Mouse (Mus musculus): ENCODE measurements at regions not wholly inside any gene's neighbourhood (a gene's known extent, or its start where the extent isn't known, plus 50 kb on each side); places are given as distances from the start of the nearest gene placed in this dataset.

- no peak for DNase-seq
- Histone ChIP-seq H3K4me3 (replicated peaks; ENCODE audit: extremely low read depth, low read depth, low read length) (no peak overlapping the region), H3K4me1 (ENCODE audit: control insufficient read depth, insufficient read depth, low read length) (no peaks in the 10 kb centered on the region)
- 42% methylated on average over 8 of the region's 8 CpGs for WGBS
- no peak for TF ChIP-seq CTCF (IDR thresholded peaks at IDR 0.05; ENCODE audit: insufficient read depth, low read length)
- no peak for TF ChIP-seq POLR2A (IDR thresholded peaks at IDR 0.05; ENCODE audit: borderline replicate concordance, extremely low read depth, low read depth, low read length)
Observed at GRCm38 (mm10) chr1:90504583-90505080, 98.1 kb upstream of the Cops8 start.

DNA sequence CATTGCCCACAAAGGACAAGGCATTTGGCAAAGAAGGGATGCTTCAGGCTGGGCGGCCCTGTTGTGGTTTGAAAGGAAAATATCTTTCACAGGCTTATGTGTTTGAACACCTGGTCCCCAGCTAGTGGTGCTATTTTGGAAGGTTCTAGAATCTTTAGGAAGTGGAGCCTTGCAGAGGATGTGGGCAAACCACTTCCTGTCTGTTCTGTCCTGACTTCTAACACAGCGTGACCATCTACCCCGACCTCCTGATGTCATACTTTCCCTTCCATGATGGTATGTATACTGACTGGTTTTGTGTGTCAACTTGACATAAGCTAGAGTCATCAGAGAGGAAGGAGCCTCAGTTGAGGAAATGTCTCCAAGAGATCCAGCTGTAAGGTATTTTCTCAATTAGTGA is 97.2 kb upstream of the Cops8 start:
- Histone ChIP-seq H3K4me1 (ENCODE audit: control insufficient read depth, insufficient read depth, low read length) (no peaks in the 10 kb centered on the region), H3K4me3 (replicated peaks; ENCODE audit: extremely low read depth, low read depth, low read length) (no peak overlapping the region)
- TF ChIP-seq POLR2A (IDR thresholded peaks at IDR 0.05; ENCODE audit: borderline replicate concordance, extremely low read depth, low read depth, low read length) (no peak), CTCF (IDR thresholded peaks at IDR 0.05; ENCODE audit: insufficient read depth, low read length) (no peak)
- DNase-seq = no peak
- WGBS = 68% methylated on average over 3 of the region's 3 CpGs

DNA sequence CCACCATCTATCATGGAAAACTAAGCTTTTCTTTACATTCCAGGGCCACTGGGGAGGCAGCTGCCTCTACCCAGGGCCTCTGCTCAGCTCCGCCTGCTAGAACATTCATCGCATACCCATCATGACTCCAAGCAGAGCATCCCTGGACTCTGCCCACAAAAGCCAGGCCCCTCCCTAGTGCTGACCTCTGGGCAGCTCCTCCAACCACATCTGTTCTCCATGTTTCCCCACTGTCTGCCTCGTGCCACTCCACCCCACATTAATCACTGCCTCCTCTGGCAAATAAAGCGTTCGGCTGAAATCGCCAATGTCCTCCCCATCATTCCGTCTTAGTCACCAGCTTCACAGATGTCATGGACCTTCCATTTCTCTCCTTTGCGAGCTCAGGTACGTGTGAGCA is 96.2 kb upstream of the Cops8 start:
- no peak for TF ChIP-seq CTCF (IDR thresholded peaks at IDR 0.05; ENCODE audit: insufficient read depth, low read length)
- no peak for TF ChIP-seq POLR2A (IDR thresholded peaks at IDR 0.05; ENCODE audit: borderline replicate concordance, extremely low read depth, low read depth, low read length)
- Histone ChIP-seq H3K4me1 (ENCODE audit: control insufficient read depth, insufficient read depth, low read length) (no peaks in the 10 kb centered on the region), H3K4me3 (replicated peaks; ENCODE audit: extremely low read depth, low read depth, low read length) (no peak overlapping the region)
- 79% methylated on average over 9 of the region's 9 CpGs for WGBS
- DNase-seq = no peak

DNA sequence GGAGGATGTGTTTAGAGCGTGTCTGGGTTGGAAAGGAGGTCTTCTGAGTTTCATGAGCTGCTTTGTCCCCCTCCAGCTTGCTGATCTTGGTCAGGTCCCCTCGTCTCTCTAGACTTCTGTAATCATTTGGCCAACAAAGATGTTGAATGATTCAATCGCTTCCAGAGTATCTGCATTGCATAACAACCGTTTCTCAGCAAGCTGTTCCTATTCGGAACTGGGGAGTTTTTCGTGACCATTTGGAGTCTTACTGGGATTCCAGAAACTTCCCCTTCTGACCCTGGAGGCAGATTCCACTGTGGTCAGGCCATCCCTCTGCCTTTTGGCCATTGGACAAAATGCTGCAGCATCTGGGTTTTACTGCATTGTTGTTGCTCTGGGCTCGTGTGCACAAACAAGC is 93.4 kb upstream of the Cops8 start:
- TF ChIP-seq POLR2A (IDR thresholded peaks at IDR 0.05; ENCODE audit: borderline replicate concordance, extremely low read depth, low read depth, low read length) (no peak), CTCF (IDR thresholded peaks at IDR 0.05; ENCODE audit: insufficient read depth, low read length) (no peak)
- DNase-seq = no peak
- Histone ChIP-seq H3K4me1 (ENCODE audit: control insufficient read depth, insufficient read depth, low read length) (no peaks in the 10 kb centered on the region), H3K4me3 (replicated peaks; ENCODE audit: extremely low read depth, low read depth, low read length) (no peak overlapping the region)
- WGBS = 73% methylated on average over 7 of the region's 7 CpGs

DNA sequence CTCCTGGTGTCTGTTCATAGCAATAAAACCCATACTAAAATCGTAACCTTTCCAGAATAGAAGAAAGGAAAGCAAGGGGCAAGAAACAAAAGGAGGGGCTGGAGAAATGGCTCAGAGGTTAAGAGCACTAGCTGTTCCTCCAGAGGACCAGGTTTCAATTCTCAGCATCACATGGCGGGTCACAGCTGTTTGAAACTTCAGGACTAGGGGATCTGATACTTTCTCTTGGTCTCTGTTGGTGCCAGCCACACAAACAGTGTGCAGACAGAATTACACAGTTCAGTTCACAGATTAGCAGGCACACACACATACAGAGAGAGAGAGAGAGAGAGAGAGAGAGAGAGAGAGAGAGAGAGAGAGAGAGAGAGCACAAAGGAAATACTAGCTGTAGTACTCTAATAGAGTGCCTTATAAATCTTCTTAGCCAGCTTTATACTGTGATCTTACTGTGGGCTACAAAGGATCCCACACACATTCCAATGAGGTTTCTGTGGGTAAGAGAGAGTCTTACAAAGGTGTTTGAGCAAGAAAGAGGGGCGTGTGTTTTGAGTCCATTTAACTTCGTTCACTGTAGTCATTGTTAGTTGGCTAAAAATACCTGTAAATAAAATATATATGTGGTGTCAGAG is 89.2 kb upstream of the Cops8 start:
- WGBS = 74% methylated on average over 4 of the region's 4 CpGs

GRCm38 (mm10) chr1:90514176-90514575 is 88.6 kb upstream of the Cops8 start:
- DNase-seq = no peak
- no peak overlapping the region for H3K4me3 ChIP-seq (replicated peaks; ENCODE audit: extremely low read depth, low read depth, low read length)
- TF ChIP-seq CTCF (IDR thresholded peaks at IDR 0.05; ENCODE audit: insufficient read depth, low read length) (no peak), POLR2A (IDR thresholded peaks at IDR 0.05; ENCODE audit: borderline replicate concordance, extremely low read depth, low read depth, low read length) (no peak)
- 82% methylated on average over 7 of the region's 7 CpGs for WGBS
- H3K4me1 ChIP-seq (ENCODE audit: control insufficient read depth, insufficient read depth, low read length) = no peaks in the 10 kb centered on the region

More for the DNA sequence above, 89.2 kb upstream of the Cops8 start:
- Histone ChIP-seq H3K4me3 (replicated peaks; ENCODE audit: extremely low read depth, low read depth, low read length) (no peak overlapping the region), H3K4me1 (ENCODE audit: control insufficient read depth, insufficient read depth, low read length) (no peaks in the 10 kb centered on the region)
- no peak for DNase-seq
- no peak for TF ChIP-seq CTCF (IDR thresholded peaks at IDR 0.05; ENCODE audit: insufficient read depth, low read length)
- no peak for TF ChIP-seq POLR2A (IDR thresholded peaks at IDR 0.05; ENCODE audit: borderline replicate concordance, extremely low read depth, low read depth, low read length)

DNA sequence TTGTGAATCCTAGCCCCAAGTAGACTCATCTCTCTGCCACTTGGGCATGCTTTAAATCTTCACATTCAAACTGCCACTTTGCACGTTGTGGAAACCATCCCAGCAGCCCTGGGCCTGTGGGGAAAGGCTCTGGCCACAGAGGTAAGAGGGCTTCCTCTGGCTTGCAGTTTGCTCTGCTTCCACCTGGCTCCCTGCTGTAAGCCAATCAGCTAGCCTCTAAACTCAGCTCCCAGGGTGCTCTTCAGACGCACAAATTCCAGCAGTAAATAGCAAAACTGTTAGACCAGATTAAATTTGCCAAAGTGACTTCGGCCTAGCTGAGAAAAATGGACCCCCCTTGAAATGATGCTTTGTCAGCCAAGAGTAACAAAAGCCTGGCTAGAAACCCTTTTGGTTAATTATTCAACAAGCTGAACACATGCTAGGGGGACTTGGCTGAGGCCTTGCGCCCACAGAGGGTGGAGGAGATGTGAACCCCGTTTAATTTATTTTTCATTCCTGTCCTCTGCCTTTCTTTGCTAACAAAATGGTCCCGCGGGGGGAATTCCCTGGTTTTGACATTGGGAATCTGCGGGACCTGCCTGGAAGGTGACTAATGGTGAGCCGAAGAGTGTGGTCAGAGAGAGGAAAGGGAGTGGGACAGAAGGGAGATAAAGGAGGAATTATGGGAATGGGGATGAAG is 84.1 kb upstream of the Cops8 start:
- Histone ChIP-seq H3K4me3 (replicated peaks; ENCODE audit: extremely low read depth, low read depth, low read length) (no peak overlapping the region), H3K4me1 (ENCODE audit: control insufficient read depth, insufficient read depth, low read length) (no peaks in the 10 kb centered on the region)
- DNase-seq = no peak
- 62% methylated on average over 9 of the region's 9 CpGs for WGBS
- TF ChIP-seq CTCF (IDR thresholded peaks at IDR 0.05; ENCODE audit: insufficient read depth, low read length) (no peak), POLR2A (IDR thresholded peaks at IDR 0.05; ENCODE audit: borderline replicate concordance, extremely low read depth, low read depth, low read length) (no peak)

GRCm38 (mm10) chr1:90519284-90520275 is 83.2 kb upstream of the Cops8 start:
- DNase-seq = no peak
- 79% methylated on average over 12 of the region's 12 CpGs for WGBS
- Histone ChIP-seq H3K4me3 (replicated peaks; ENCODE audit: extremely low read depth, low read depth, low read length) (no peak overlapping the region), H3K4me1 (ENCODE audit: control insufficient read depth, insufficient read depth, low read length) (no peaks in the 10 kb centered on the region)
- TF ChIP-seq POLR2A (IDR thresholded peaks at IDR 0.05; ENCODE audit: borderline replicate concordance, extremely low read depth, low read depth, low read length) (no peak), CTCF (IDR thresholded peaks at IDR 0.05; ENCODE audit: insufficient read depth, low read length) (no peak)

DNA sequence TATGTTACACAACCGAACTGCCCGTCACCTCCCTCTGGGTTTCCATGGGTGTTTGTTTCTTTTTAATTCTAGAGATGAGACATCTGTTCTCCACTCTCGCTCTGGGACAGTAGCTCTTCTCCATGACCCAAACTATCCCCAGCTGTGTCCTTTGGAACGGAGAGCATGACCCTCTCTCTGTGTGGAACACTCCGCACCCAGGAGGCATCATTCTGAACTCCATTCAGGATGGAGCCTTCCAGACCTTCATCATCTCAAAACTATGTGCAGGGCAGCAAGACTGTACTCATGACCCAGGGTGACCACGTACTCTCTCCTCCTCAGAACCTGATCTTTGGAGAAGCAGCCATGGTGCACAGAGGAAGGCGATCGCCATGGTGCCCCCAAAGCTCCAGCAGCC is 80.5 kb upstream of the Cops8 start:
- DNase-seq = no peak
- Histone ChIP-seq H3K4me3 (replicated peaks; ENCODE audit: extremely low read depth, low read depth, low read length) (no peak overlapping the region), H3K4me1 (ENCODE audit: control insufficient read depth, insufficient read depth, low read length) (no peaks in the 10 kb centered on the region)
- 76% methylated on average over 8 of the region's 8 CpGs for WGBS
- TF ChIP-seq CTCF (IDR thresholded peaks at IDR 0.05; ENCODE audit: insufficient read depth, low read length) (no peak), POLR2A (IDR thresholded peaks at IDR 0.05; ENCODE audit: borderline replicate concordance, extremely low read depth, low read depth, low read length) (no peak)

All from lung, adult 2 months (tissue).